Mouse (Mus musculus): Measurements from ENCODE around the gene Apobr.

The Apobr gene

DNA sequence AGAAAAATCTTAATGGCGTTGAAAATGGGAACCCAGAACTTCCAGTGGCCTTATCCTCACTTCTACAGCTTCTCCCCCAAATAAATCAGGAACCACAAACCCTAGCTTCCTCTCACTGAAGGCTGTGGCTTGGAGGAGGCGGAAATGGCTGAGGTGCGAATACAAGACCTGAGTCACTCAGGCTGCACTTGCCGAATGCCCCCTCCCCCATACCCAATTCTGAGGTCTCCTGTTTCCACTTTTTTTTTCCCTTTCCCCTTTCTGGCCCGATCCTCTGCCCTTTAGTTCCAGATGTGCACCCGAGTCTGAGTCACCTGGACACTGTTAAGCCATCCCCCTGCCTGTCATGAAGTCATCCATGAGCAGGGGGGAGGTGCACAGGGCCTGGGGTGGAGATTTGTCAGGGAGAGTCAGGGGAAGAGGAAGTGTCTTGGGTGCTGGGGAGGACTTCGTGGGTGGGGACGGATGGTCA, at the start of gene Apobr:
Gene Apobr, plus strand, starts transcription at position 437 of the 472 bp plus-strand sequence.
- no peak for DNase-seq (ENCODE audit: low spot score)

DNA sequence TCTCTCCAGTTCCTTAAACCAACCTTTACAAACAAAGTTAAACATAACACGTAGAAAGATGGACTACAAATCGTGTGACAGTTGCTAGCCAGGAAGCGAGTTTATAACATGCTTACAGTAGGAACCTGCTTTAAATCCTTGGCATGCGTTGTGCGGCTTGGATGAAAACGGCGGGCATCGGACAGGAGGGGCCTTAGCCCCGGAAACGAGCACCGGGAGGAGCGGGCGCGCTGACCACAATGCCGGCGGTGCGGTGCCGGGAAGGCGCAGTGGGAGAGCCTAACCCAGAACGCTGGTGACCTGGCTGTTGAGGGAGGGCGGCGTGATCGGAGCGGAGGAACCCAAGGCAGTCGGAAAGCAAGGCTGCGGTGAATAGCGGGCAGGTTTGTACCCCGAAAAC, 49.0 kb upstream of the Apobr start:
- peak; percentile 6 for DNase-seq (ENCODE audit: low spot score)

DNA sequence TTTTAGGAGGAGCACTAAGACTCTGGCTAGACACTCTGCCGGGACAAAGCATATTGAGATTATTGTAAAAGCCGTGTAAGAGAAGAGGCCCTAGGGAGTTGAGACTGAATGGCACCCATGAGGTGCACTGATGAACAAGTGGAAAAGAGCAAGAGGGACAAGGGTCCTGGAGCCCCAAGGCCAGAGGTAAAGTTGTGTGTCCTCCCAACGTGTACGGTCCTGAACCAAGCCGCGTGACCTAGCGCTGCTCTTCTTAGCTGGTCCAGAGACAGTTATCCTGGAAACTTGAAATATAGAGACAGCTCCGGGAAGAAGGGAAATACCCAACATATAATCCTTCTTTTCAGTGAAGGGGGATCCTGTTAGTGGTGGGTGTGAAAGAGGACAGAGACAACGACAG, 48.3 kb upstream of the Apobr start:
- DNase-seq (ENCODE audit: low spot score) = no peak

GRCm38 (mm10) chr7:126537820-126538585, 46.7 kb upstream of the Apobr start:
- DNase-seq (ENCODE audit: low spot score) = no peak

DNA sequence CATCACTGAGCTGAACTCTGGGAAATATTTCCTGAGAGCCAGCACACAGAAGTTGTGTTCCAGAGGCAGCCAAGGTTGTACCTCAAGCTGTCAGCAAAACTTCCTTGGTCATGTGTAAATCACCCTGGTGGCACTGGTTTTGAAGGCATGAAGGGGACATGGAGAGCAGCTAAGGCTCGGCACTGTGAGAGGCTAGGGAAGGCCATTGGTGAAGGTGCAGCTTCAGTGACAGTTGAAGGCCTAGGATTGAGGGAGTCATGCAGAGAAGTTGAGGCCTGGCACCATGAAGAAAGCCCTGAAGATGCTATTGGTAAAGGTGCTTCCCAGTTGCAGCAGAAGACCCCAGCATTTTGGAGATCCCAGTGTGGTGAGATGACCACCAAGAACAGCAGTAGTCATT, 43.1 kb upstream of the Apobr start:
- no peak for DNase-seq (ENCODE audit: low spot score)

DNA sequence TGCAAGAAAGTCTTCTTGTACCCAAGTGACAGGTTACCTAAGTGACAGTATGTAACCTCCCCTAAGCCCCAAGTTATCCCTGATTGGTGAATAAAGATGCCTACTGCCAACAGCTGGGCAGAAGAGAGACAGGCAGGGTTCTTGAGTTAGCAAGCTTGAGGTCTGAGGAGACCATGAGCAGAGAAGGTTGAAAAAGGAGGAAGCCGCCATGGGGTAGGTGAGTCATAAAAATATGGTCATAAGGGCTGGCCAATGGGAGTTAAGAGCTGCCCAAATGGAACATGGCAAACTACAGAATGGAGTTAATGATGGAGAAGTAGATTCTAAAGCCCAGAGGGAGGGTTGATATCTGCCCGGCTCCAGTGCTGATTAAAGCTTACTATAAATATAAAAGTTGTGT, 39.1 kb upstream of the Apobr start:
- DNase-seq (ENCODE audit: low spot score) = no peak

DNA sequence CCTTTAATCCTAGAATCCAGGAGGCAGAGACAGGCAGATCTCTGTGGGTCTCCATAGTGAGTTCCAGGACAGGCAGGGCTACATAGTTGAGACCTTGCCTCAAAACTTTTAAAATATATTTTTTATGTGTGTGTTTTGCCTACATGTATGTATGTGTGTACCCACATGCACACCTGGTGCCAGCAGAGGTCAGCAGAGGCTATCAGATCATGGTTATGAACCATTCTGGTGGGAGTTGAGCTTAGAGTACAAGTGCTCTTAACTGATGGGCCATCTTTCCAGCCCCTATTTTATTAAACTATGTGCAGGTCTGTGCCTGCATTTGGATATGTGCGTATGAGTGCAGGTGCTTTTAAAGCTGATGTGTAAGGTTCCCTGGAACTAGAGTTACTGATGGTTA, 29.9 kb upstream of the Apobr start:
- no peak for DNase-seq (ENCODE audit: low spot score)

DNA sequence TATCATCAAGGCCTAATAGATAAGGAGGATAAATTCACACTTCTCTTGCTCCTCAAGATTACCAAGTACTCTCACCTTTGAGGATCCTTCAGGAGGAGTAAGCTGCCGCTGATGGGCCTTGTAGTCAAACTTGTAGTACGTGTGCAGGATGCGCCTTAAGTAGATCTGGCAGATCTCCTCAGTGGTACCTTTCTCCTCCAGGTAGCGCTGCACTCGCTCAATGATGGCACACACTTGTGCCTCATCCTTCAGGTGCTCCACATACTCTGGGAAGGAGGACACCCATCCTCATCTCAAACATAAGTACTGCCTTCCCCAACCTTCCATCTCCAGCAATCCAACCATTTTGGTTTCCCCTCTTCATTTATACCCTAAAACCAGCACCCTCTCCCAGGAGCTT, 28.1 kb upstream of the Apobr start:
- no peak for DNase-seq (ENCODE audit: low spot score)

DNA sequence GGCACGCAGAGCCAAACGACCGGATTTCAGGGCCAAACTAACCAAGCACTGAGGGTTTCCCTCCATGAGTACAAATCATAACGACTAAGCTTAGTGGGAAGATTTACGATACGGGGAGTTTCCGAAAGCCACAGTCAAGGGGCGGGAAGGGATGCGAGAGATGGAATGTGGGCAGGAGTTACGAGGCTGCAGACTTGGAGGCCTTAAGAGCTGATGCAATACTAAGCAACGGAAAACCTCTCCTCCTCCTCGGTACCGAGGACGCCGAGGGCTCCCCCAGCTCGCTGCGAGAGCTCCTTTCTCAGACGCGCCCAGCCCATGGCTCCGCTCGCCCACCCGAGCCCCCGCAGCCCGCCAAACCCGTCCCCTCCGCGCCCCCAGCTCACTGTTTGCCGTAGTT, 19.0 kb upstream of the Apobr start:
- DNase-seq (ENCODE audit: low spot score) = peak; percentile 35

GRCm38 (mm10) chr7:126566094-126566765, 18.5 kb upstream of the Apobr start, which contains the start of gene Eif3c:
TSS of gene Eif3c (minus strand) at chr7:126566411.
- DNase-seq (ENCODE audit: low spot score) = peak; percentile 84

- peak; percentile 60 for DNase-seq (ENCODE audit: low spot score)
Observed at GRCm38 (mm10) chr7:126576946-126577345, 7.8 kb upstream of the Apobr start.

GRCm38 (mm10) chr7:126579172-126579571, 5.6 kb upstream of the Apobr start:
- peak; percentile 52 for DNase-seq (ENCODE audit: low spot score)

GRCm38 (mm10) chr7:126581661-126582060, 3.1 kb upstream of the Apobr start:
- no peak for DNase-seq (ENCODE audit: low spot score)

DNA sequence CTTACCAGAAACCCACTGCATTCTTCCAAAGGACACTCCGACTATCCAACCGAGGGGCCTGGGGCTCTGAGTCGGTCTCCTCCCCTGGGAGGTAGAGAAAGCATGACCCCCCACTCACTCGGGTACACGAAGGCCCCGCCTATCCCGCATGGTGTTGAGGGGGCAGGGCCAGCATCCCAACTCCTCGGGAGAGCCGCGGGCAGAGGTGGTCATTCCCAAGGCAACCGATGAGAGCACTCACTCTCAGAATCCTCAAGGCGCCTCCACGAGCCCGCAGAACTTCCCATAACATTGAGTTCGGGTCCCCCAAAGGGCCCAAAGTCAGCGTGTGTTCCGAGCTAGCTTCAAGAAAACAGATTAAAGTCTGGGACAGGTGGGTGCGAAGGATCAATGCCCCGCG, 2.0 kb upstream of the Apobr start:
- peak; percentile 31 for DNase-seq (ENCODE audit: low spot score)

GRCm38 (mm10) chr7:126583251-126583709, 1.5 kb upstream of the Apobr start:
- DNase-seq (ENCODE audit: low spot score) = peak; percentile 92

DNA sequence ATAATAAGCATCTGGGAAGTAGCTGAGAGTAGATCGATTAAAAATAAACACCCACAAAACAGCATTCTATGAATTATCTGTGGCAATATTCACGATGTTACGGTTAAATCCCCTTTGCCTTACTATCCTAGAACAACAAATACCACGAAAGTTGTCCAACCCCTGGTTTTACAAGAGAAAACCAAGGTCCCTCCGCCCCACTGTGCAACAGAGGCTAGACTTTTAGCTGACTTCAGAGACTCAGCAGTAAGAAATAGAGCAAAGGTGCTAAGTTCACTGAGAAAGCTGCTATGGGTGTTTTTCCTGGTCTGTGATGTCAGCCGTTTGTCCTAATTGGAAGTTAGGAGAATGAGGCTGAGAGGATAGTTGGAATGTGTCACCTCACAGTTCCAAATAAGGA, 981 bp upstream of the Apobr start:
- no peak for DNase-seq (ENCODE audit: low spot score)

DNA sequence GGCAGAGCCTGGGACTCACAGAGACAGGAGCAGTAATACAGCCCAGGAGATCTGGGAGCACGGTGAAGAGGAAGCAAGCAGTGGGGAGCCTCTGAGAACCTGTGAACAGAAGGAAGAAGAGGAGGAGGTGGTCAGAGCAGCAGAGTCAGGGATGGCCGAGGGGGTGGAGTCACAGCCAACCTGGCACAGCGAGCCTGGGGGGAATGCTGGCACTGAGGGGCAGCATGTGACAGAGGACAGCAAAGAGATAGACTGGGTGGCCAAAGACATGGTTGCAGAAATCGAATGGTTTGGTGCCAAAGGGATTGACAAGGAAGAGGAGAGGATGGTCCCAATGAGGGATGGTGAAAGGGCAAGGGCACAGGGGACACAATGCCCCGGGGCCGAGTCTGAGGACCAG, 975 bp downstream of the Apobr start, which contains the start of gene Cln3:
Gene Cln3, minus strand, starts transcription at position 101 of the 400 bp plus-strand sequence.
- DNase-seq (ENCODE audit: low spot score) = no peak

DNA sequence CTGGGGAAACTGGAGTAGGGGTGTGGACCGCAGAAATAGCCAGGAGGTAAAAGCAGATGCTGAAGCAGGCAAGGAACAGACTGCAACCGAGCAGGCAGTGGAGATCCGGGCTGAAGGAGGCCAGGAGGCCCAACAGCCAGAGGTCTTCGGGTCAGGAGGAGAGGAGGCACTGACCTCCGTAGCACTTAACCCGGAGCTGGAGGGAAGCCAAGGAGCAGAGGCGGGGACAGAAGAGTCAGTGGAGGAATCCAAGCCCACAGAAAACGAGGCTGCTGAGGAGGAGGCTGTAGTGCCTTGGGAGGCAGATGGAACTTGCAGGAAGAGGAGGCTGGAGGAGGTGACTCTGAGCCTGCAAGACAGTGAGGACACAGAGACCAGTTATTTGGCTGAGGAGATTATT, 2.1 kb downstream of the Apobr start:
- DNase-seq (ENCODE audit: low spot score) = no peak

DNA sequence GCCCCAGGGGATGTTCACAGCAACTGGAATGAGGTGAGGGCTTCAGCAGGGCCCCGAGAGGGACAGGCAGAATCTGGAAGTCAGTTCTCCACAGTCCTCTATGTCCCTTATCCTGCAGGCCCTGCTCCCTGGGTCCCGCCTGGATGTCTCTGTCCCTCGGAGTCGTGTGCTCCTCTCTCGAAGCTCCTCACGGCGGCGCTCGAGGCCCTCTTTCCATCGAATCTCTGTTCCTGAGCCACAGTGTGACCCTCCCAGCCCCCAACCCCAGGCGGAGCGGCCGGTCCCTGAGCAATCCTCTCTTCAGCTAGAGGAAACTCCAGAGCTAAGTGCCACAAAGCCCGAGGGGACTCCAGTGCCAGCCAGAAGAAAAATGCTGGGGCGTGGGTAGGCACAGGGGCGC, 3.0 kb downstream of the Apobr start:
- peak; percentile 75 for DNase-seq (ENCODE audit: low spot score)

DNA sequence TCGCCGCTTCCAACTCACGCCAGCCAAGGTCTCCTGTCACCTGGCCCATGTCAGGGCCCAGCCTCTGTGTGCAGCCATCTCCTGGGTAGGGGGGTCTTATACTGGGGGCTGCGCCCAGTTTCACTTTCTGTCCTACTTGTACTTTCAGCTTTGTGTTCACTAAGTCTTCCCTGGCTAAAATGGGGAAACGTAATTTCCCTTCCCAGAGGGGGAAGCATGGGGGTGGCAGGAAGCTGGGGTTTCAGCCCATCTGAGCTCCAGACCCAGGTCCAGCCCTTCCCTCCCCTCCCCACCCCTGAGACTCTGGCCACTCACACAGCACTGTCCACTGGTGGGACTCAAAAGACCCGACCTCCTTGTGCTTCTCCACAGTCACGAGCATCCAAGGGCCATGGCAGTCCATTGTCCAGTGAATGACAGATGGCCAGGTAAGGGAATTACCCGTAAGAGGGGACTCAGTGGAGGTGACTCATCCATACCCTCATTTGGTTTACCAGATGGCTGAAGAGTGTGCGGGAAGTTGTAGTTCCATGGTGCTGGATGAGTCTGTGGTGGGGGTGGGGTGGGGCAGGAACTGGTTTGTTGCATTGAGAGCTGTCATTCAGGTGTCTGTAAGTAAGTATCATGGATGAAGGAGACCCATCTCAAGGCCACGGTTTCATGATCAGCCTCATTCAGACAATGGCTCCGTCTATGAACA, 10.3 kb downstream of the Apobr start, which contains the start of gene Il27:
Gene Il27, minus strand, starts transcription at position 80 of the 700 bp plus-strand sequence.
- no peak for DNase-seq (ENCODE audit: low spot score)

DNA sequence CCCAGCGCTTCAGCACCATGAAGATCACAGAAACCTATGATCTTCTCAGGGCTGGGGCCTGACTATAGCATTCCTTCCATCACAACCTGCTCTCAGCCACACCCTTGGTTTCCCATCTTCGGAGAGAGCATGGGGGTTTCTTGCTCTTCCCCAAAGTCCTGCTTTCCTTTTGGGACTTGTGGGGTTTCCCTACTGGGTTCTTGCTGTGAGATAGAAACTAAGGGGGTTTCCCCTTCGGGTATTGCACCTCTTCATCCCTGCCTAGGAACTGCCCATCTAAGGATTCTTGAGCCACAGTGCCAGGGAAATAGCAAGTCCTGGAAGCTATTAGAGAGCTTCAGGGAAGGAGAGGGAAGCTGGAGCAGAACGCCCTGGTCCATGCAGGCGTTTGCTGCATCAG, 11.1 kb downstream of the Apobr start:
- no peak for DNase-seq (ENCODE audit: low spot score)

DNA sequence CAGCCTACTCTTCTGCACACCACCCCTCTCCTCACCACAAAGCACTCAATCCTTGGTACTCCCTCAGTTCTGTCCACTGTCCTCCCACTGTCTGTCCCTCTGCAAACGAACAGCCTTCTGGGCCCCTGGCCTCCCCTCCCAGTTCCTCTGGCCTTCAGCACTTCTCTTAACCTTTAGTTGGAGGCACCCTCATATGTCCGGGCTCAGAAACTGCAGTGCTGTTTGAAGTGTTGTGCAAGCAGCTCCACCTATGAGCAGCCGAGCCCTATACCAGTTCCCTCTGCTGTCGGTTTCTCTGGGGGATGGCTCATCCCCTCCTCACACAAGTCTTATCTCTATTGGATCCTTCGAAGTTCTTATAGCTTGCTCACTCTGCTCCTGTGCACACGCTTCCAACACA, 11.7 kb downstream of the Apobr start:
- no peak for DNase-seq (ENCODE audit: low spot score)

GRCm38 (mm10) chr7:126598919-126599318, 14.2 kb downstream of the Apobr start:
- DNase-seq (ENCODE audit: low spot score) = no peak
